Mouse (Mus musculus) embryonic facial prominence, embryonic 15.5 days (tissue): ENCODE data around the gene Ddx39b. TPM values are rescaled to one million over a fixed set of nuclear protein-coding genes. Genes with fewer than 3 reads are reported as not detected.
"Not testable (repeated sequence)": the region's sequence is repeated elsewhere in the genome, so short reads cannot be mapped to it uniquely, and the experiment has no call there.

Experiments
- ATAC-seq: fragments of 200-750 bp; cut with Nextera tagmentation; 2 replicates; pipeline ENCODE4 v1.8.0; 2017; ENCODE audit warnings: low read depth, moderate TSS enrichment; ENCODE audit not compliant: insufficient number of reproducible peaks, low FRiP score, low TSS enrichment
- H3K27ac ChIP-seq: fragments of 300-500 bp; sonication (generic); replicated peaks from 2 replicates; pipeline ENCODE4 v1.5.1; 2015; ENCODE audit warnings: mild to moderate bottlenecking, inconsistent platforms
- H3K27me3 ChIP-seq: fragments of 300-500 bp; sonication (generic); 2 replicates; pipeline ENCODE4 v1.6.1; 2015; ENCODE audit warnings: inconsistent platforms
- H3K36me3 ChIP-seq: fragments of 300-500 bp; sonication (generic); 2 replicates; pipeline ENCODE4 v1.6.1; 2015; ENCODE audit warnings: mild to moderate bottlenecking, inconsistent platforms
- H3K4me1 ChIP-seq: fragments of 300-500 bp; sonication (generic); 2 replicates; pipeline ENCODE4 v1.6.1; 2015; ENCODE audit warnings: inconsistent platforms
- H3K4me2 ChIP-seq: fragments of 300-500 bp; sonication (generic); replicated peaks from 2 replicates; pipeline ENCODE4 v1.6.1; 2015; ENCODE audit warnings: mild to moderate bottlenecking, inconsistent platforms
- H3K4me3 ChIP-seq: fragments of 300-500 bp; sonication (generic); replicated peaks from 2 replicates; pipeline ENCODE4 v1.5.1; 2015; ENCODE audit warnings: mild to moderate bottlenecking, inconsistent platforms
- H3K9ac ChIP-seq: fragments of 300-500 bp; sonication (generic); 2 replicates; pipeline ENCODE4 v1.6.1; 2015; ENCODE audit warnings: inconsistent platforms
- H3K9me3 ChIP-seq: fragments of 300-500 bp; sonication (generic); replicated peaks from 2 replicates; pipeline ENCODE4 v1.6.1; 2016; ENCODE audit warnings: inconsistent platforms
- WGBS: fragments of 180-500 bp; shearing (Covaris S2); methylation state at CpG from one replicate; pipeline ENCODE4 v1.1.7; 2015; 5-methylcytosine and 5-hydroxymethylcytosine counted together
- polyA plus RNA-seq: library from polyadenylated mRNA; unstranded; fragments of >200 nt; fragmentation: Nextera tagmentation; extraction: Ambion mirVana; gene quantifications from 2 replicates; pipeline ENCODE4 v1.2.1, GENCODE M21; 2015

Gene Ddx39b
- polyA plus RNA-seq, 1 experiment from 2014 or later = 413 TPM

GRCm38 (mm10) chr17:35267399-35268086, 26.0 kb downstream of the Ddx39b start:
- no peak for ATAC-seq
- Histone ChIP-seq H3K9ac (no peak overlapping the region), H3K4me3 (no peak overlapping the region), H3K27ac (no peak overlapping the region), H3K27me3 (peaks cover 27% of the 10 kb centered on the region), H3K36me3 (no peaks in the 10 kb centered on the region), H3K4me2 (no peak overlapping the region), H3K9me3 (no peaks in the 10 kb centered on the region), H3K4me1 (peaks cover 15% of the 10 kb centered on the region)
- 83% methylated on average over 1 of the region's 1 CpGs for WGBS

- ATAC-seq = peak; percentile 29; the same call in 1 of the 2 replicates
Measured at GRCm38 (mm10) chr17:35269653-35270347, 28.3 kb downstream of the Ddx39b start.

GRCm38 (mm10) chr17:35272249-35272648, 30.7 kb downstream of the Ddx39b start:
- Histone ChIP-seq H3K27me3 (peaks cover 23% of the 10 kb centered on the region), H3K4me3 (no peak overlapping the region), H3K4me2 (no peak overlapping the region), H3K27ac (no peak overlapping the region), H3K36me3 (no peaks in the 10 kb centered on the region), H3K9me3 (no peaks in the 10 kb centered on the region), H3K4me1 (no peaks in the 10 kb centered on the region), H3K9ac (no peak overlapping the region)
- WGBS = 71% methylated on average over 3 of the region's 3 CpGs
- no peak for ATAC-seq

More at GRCm38 (mm10) chr17:35269653-35270347, 28.3 kb downstream of the Ddx39b start:
- no peak overlapping the region for H3K4me3 ChIP-seq
- no peaks in the 10 kb centered on the region for H3K36me3 ChIP-seq
- peaks cover 16% of the 10 kb centered on the region for H3K27me3 ChIP-seq
- no peaks in the 10 kb centered on the region for H3K4me1 ChIP-seq
- H3K4me2 ChIP-seq = no peak overlapping the region
- no peak overlapping the region for H3K27ac ChIP-seq
- H3K9me3 ChIP-seq = no peaks in the 10 kb centered on the region
- no peak overlapping the region for H3K9ac ChIP-seq
- 28% methylated on average over 3 of the region's 3 CpGs for WGBS

- no peak overlapping the region for H3K27ac ChIP-seq
- no peaks in the 10 kb centered on the region for H3K9me3 ChIP-seq
- H3K9ac ChIP-seq = no peak overlapping the region; the same call in 1 of the 2 replicates
- 5% methylated on average over 11 of the region's 11 CpGs for WGBS
- ATAC-seq = peak; percentile 57; the same call in 1 of the 2 replicates
- no peaks in the 10 kb centered on the region for H3K36me3 ChIP-seq
- H3K4me3 ChIP-seq = no peak overlapping the region
- H3K27me3 ChIP-seq = peaks cover 23% of the 10 kb centered on the region
- no peak overlapping the region for H3K4me2 ChIP-seq
- H3K4me1 ChIP-seq = no peaks in the 10 kb centered on the region
Measured at GRCm38 (mm10) chr17:35274770-35275169, 33.2 kb downstream of the Ddx39b start.

GRCm38 (mm10) chr17:35276304-35276864, 34.8 kb downstream of the Ddx39b start:
- H3K36me3 ChIP-seq = no peaks in the 10 kb centered on the region
- WGBS = 16% methylated on average over 13 of the region's 13 CpGs
- H3K9me3 ChIP-seq = no peaks in the 10 kb centered on the region
- H3K4me1 ChIP-seq = no peaks in the 10 kb centered on the region
- H3K27me3 ChIP-seq = peaks cover 23% of the 10 kb centered on the region
- no peak overlapping the region for H3K4me2 ChIP-seq
- H3K27ac ChIP-seq = no peak overlapping the region
- ATAC-seq = no peak
- H3K9ac ChIP-seq = no peak overlapping the region
- H3K4me3 ChIP-seq = no peak overlapping the region

GRCm38 (mm10) chr17:35278049-35278448, 36.5 kb downstream of the Ddx39b start:
- no peak for ATAC-seq
- Histone ChIP-seq H3K9me3 (no peaks in the 10 kb centered on the region), H3K4me2 (no peak overlapping the region), H3K36me3 (no peaks in the 10 kb centered on the region), H3K4me3 (no peak overlapping the region), H3K4me1 (no peaks in the 10 kb centered on the region), H3K27ac (no peak overlapping the region), H3K27me3 (peaks cover 23% of the 10 kb centered on the region), H3K9ac (no peak overlapping the region)
- WGBS = 81% methylated on average over 8 of the region's 8 CpGs

GRCm38 (mm10) chr17:35278957-35279688, 37.6 kb downstream of the Ddx39b start:
- Histone ChIP-seq H3K4me2 (no peak overlapping the region), H3K4me3 (no peak overlapping the region), H3K9ac (no peak overlapping the region), H3K27me3 (peaks cover 23% of the 10 kb centered on the region), H3K36me3 (no peaks in the 10 kb centered on the region), H3K9me3 (no peaks in the 10 kb centered on the region), H3K4me1 (no peaks in the 10 kb centered on the region), H3K27ac (no peak overlapping the region)
- no peak for ATAC-seq
- WGBS = 84% methylated on average over 13 of the region's 13 CpGs

GRCm38 (mm10) chr17:35280276-35280675, 38.7 kb downstream of the Ddx39b start:
- Histone ChIP-seq H3K4me3 (no peak overlapping the region), H3K9ac (no peak overlapping the region), H3K9me3 (no peaks in the 10 kb centered on the region), H3K36me3 (no peaks in the 10 kb centered on the region), H3K27me3 (peaks cover 19% of the 10 kb centered on the region), H3K27ac (no peak overlapping the region), H3K4me2 (no peak overlapping the region), H3K4me1 (no peaks in the 10 kb centered on the region)
- ATAC-seq = no peak
- WGBS = 63% methylated on average over 3 of the region's 3 CpGs

- no peaks in the 10 kb centered on the region for H3K4me1 ChIP-seq
- peaks cover 3% of the 10 kb centered on the region; the same call in 1 of the 2 replicates for H3K27me3 ChIP-seq
- no peak overlapping the region for H3K4me2 ChIP-seq
- no peak for ATAC-seq
- no peak overlapping the region for H3K4me3 ChIP-seq
- H3K27ac ChIP-seq = no peak overlapping the region
- no peaks in the 10 kb centered on the region for H3K36me3 ChIP-seq
- no peaks in the 10 kb centered on the region for H3K9me3 ChIP-seq
- no peak overlapping the region for H3K9ac ChIP-seq
Measured at GRCm38 (mm10) chr17:35285431-35285830, 43.9 kb downstream of the Ddx39b start.

- H3K27me3 ChIP-seq, H3K4me2 ChIP-seq, H3K4me3 ChIP-seq, H3K36me3 ChIP-seq, H3K9ac ChIP-seq, H3K4me1 ChIP-seq, H3K27ac ChIP-seq, H3K9me3 ChIP-seq, ATAC-seq: not testable (repeated sequence)
- 1% methylated on average over 5 of the region's 5 CpGs for WGBS
Measured at GRCm38 (mm10) chr17:35295796-35296195, 54.2 kb downstream of the Ddx39b start.

- WGBS = 83% methylated on average over 7 of the region's 7 CpGs
- H3K9ac ChIP-seq, H3K27me3 ChIP-seq, H3K27ac ChIP-seq, ATAC-seq, H3K36me3 ChIP-seq, H3K4me1 ChIP-seq, H3K4me2 ChIP-seq, H3K4me3 ChIP-seq, H3K9me3 ChIP-seq: not testable (repeated sequence)
Measured at GRCm38 (mm10) chr17:35300261-35300945, 58.9 kb downstream of the Ddx39b start.
